Mouse (Mus musculus) forebrain, embryonic 13.5 days (tissue): Measurements from ENCODE around the gene Slc17a4. TPM values are rescaled to one million over a fixed set of nuclear protein-coding genes. Genes with fewer than 3 reads are reported as not detected.
A peak's percentile ranks its signal among the peaks of the same experiment; 100 is the strongest.

ENCODE experiments used
- ATAC-seq: fragments of 200-750 bp; cut with Nextera tagmentation; 2 replicates; pipeline ENCODE4 v1.8.0; 2017
- H3K27ac ChIP-seq: fragments of 300-500 bp; sonication (generic); 2 replicates; pipeline ENCODE4 v1.5.1; 2015; ENCODE audit warnings: inconsistent platforms, mild to moderate bottlenecking, moderate library complexity
- H3K27me3 ChIP-seq: fragments of 300-500 bp; sonication (generic); 2 replicates; pipeline ENCODE4 v1.6.1; 2015; ENCODE audit warnings: mild to moderate bottlenecking, inconsistent platforms
- H3K36me3 ChIP-seq: fragments of 300-500 bp; sonication (generic); 2 replicates; pipeline ENCODE4 v1.6.1; 2015; ENCODE audit warnings: mild to moderate bottlenecking, inconsistent platforms; ENCODE audit not compliant: poor library complexity, severe bottlenecking
- H3K4me1 ChIP-seq: fragments of 300-500 bp; sonication (generic); 2 replicates; pipeline ENCODE4 v1.6.1; 2015; ENCODE audit warnings: inconsistent platforms
- H3K4me2 ChIP-seq: fragments of 300-500 bp; sonication (generic); 2 replicates; pipeline ENCODE4 v1.6.1; 2015; ENCODE audit warnings: inconsistent platforms, mild to moderate bottlenecking, moderate library complexity
- H3K4me3 ChIP-seq: fragments of 300-500 bp; sonication (generic); 2 replicates; pipeline ENCODE4 v1.5.1; 2015; ENCODE audit warnings: mild to moderate bottlenecking, inconsistent platforms
- H3K9ac ChIP-seq: fragments of 300-500 bp; sonication (generic); 2 replicates; pipeline ENCODE4 v1.6.1; 2015; ENCODE audit warnings: mild to moderate bottlenecking, inconsistent platforms
- H3K9me3 ChIP-seq: fragments of 300-500 bp; sonication (generic); replicated peaks from 2 replicates; pipeline ENCODE4 v1.6.1; 2016; ENCODE audit warnings: inconsistent platforms
- WGBS: fragments of 180-500 bp; shearing (Covaris S2); methylation state at CpG from one replicate; pipeline ENCODE4 v1.1.7; 2015; 5-methylcytosine and 5-hydroxymethylcytosine counted together
- polyA plus RNA-seq: library from polyadenylated mRNA; unstranded; fragments of >200 nt; fragmentation: Nextera tagmentation; extraction: Ambion mirVana; gene quantifications from 2 replicates; pipeline ENCODE4 v1.2.1, GENCODE M21; 2015

Gene Slc17a4
- polyA plus RNA-seq, 1 experiment from 2014 or later: not detected

DNA sequence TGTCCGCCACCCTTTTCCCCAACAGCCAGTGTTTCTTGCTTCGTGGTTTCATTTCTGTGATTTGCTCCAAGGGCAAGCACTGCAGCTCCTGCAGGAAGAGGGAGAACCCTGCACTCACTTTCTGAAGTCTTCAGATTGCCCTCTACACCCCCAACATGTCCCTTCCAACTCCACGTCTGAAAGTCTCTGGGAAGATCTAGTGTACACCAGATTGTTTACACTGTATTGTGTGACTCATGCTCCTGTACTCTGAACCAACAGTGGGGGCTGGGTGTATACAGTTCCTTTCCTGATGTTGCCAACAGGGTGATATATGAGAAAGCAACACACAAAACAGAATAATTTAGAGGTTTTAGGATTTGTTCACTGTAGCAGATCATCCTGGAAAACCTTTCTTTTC is 13.8 kb upstream of the Slc17a4 start:
- Histone ChIP-seq H3K9me3 (no peaks in the 10 kb centered on the region), H3K36me3 (no peaks in the 10 kb centered on the region), H3K9ac (no peak overlapping the region), H3K4me1 (no peaks in the 10 kb centered on the region), H3K4me2 (no peak overlapping the region), H3K4me3 (no peak overlapping the region), H3K27me3 (no peaks in the 10 kb centered on the region), H3K27ac (no peak overlapping the region)
- no peak for ATAC-seq
- 73% methylated on average over 3 of the region's 3 CpGs for WGBS

DNA sequence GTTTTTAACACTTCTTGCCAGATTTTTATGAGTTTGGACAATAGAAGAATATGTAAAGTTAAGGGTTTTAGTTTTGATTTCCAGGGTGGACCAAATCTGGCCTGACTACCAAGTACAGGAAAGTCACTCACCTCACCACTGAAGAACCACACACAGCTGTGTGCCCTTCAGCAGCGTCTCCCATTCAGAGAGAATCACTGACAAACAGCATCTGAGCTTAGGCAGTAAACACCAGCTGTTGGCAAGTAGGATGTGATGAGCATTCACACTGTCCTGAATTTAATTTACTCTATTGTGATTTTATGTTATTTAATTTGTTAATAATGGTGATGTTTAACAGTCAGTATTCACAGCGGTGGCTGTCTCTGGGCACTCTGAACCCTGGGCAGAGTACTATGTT is 11.0 kb upstream of the Slc17a4 start:
- H3K4me1 ChIP-seq: no peaks in the 10 kb centered on the region
- no peaks in the 10 kb centered on the region for H3K36me3 ChIP-seq
- ATAC-seq: no peak
- H3K9ac ChIP-seq: no peak overlapping the region
- H3K4me3 ChIP-seq: no peak overlapping the region
- no peak overlapping the region for H3K27ac ChIP-seq
- WGBS: 60% methylated on average over 2 of the region's 2 CpGs
- no peak overlapping the region for H3K4me2 ChIP-seq
- H3K27me3 ChIP-seq: no peaks in the 10 kb centered on the region
- H3K9me3 ChIP-seq: no peaks in the 10 kb centered on the region

DNA sequence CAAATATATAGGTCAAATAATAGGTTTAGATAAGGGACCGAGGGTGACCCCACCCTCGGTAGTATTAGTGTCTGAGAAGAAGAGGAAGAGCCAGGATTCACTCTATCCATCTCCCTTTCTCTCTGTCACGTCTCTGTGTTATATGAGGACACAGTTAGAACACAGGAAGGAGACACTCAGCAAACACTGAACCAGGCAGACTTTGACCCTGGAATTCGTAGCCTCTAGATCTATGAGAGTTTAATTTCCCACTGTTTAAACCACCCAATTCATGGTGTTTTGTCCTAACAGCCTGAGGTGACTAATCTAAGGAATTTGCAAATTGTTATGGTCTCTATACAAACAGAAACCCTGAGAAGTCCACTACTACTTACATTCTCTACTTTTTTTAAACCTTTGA is 2.9 kb upstream of the Slc17a4 start:
- Histone ChIP-seq H3K4me1 (no peaks in the 10 kb centered on the region), H3K9me3 (no peaks in the 10 kb centered on the region), H3K4me3 (no peak overlapping the region), H3K36me3 (no peaks in the 10 kb centered on the region), H3K27ac (no peak overlapping the region), H3K27me3 (no peaks in the 10 kb centered on the region), H3K4me2 (no peak overlapping the region), H3K9ac (no peak overlapping the region)
- ATAC-seq: no peak
- WGBS: 85% methylated on average over 4 of the region's 4 CpGs

DNA sequence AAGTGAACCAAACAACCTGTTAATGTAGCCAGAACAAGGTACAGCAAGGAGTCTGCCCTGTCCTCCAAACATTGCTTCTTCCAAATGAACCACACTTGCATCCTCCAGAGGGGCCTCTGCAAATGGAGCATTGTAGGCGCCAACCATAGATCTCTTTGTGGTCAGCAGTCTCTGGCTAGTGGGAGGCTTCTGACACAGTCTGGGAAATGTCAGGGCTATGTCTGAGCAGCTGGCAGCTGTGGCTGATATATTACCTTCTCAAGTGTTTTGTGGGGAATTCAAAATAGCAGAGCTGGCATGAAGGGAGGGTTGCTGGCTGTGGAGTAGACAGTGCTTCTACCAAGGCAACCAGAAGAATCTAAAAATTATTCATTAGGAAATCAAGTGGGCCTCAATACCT is 1.3 kb upstream of the Slc17a4 start:
- H3K27me3 ChIP-seq: no peaks in the 10 kb centered on the region
- WGBS: 95% methylated on average over 1 of the region's 1 CpGs
- H3K9ac ChIP-seq: no peak overlapping the region

GRCm38 (mm10) chr13:23913791-23914306 is 960 bp downstream of the Slc17a4 start:
- Histone ChIP-seq H3K27ac (no peak overlapping the region), H3K36me3 (no peaks in the 10 kb centered on the region), H3K9me3 (no peaks in the 10 kb centered on the region), H3K4me1 (no peaks in the 10 kb centered on the region), H3K27me3 (no peaks in the 10 kb centered on the region), H3K9ac (no peak overlapping the region), H3K4me3 (no peak overlapping the region), H3K4me2 (no peak overlapping the region)
- 58% methylated on average over 6 of the region's 6 CpGs for WGBS
- ATAC-seq: no peak

More for the DNA sequence above, 1.3 kb upstream of the Slc17a4 start:
- Histone ChIP-seq H3K4me2 (no peak overlapping the region), H3K27ac (no peak overlapping the region), H3K9me3 (no peaks in the 10 kb centered on the region), H3K4me1 (no peaks in the 10 kb centered on the region), H3K36me3 (no peaks in the 10 kb centered on the region), H3K4me3 (no peak overlapping the region)
- ATAC-seq: no peak

GRCm38 (mm10) chr13:23911335-23911734 is 3.5 kb downstream of the Slc17a4 start:
- H3K9ac ChIP-seq: no peak overlapping the region
- H3K4me3 ChIP-seq: no peak overlapping the region
- no peak overlapping the region for H3K4me2 ChIP-seq
- H3K27me3 ChIP-seq: no peaks in the 10 kb centered on the region
- no peaks in the 10 kb centered on the region for H3K36me3 ChIP-seq
- 94% methylated on average over 5 of the region's 5 CpGs for WGBS
- no peak overlapping the region for H3K27ac ChIP-seq
- H3K4me1 ChIP-seq: no peaks in the 10 kb centered on the region
- H3K9me3 ChIP-seq: no peaks in the 10 kb centered on the region
- no peak for ATAC-seq

- H3K27me3 ChIP-seq: no peaks in the 10 kb centered on the region
- WGBS: 86% methylated on average over 5 of the region's 5 CpGs
Measured at GRCm38 (mm10) chr13:23910121-23910520, 4.7 kb downstream of the Slc17a4 start.

DNA sequence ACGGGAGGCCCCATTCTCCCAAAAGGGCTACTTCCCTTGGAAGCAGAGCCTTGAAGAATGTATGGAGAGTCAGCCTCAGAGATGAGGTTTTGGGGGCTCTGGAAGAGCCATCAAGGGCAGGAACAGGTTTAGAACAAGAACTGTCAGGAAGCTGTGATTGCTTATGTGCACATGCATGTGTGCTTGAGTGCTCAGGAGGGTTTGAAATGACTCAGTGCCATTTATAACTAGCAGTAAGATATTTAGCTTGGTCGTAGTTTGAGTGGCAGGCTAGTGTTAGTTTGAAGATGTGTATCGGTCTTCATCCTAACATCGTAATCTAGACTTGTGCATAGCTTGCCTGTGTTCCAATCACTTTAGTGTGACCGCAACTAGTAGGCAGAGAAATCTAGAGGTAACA is 7.9 kb downstream of the Slc17a4 start:
- Histone ChIP-seq H3K36me3 (no peaks in the 10 kb centered on the region), H3K27me3 (no peaks in the 10 kb centered on the region), H3K27ac (no peak overlapping the region), H3K4me2 (no peak overlapping the region), H3K9me3 (no peaks in the 10 kb centered on the region), H3K4me1 (no peaks in the 10 kb centered on the region), H3K4me3 (no peak overlapping the region), H3K9ac (no peak overlapping the region)
- 98% methylated on average over 5 of the region's 5 CpGs for WGBS
- no peak for ATAC-seq

More at GRCm38 (mm10) chr13:23910121-23910520, 4.7 kb downstream of the Slc17a4 start:
- Histone ChIP-seq H3K4me3 (no peak overlapping the region), H3K27ac (no peak overlapping the region), H3K9ac (no peak overlapping the region), H3K4me1 (no peaks in the 10 kb centered on the region), H3K9me3 (no peaks in the 10 kb centered on the region), H3K36me3 (no peaks in the 10 kb centered on the region), H3K4me2 (no peak overlapping the region)
- no peak for ATAC-seq

DNA sequence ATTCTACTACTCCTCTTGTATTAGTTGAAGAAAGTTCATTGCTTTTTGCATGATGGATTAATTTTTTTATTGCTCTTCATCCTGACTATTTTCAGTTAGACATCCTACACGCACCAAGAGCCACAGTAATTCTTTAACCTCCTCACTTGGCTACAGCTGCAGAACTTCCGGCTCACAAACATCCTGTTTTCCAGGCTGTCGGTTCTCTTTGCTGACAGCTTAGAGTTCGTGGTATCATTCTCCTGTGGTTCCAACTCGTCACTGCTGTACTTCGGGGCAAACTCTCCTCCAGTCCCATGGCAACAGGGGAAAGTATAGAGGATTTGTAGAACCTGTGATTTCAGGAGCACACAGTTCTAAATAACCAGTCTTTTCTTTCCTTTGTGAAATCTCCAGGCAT is 16.6 kb downstream of the Slc17a4 start:
- Histone ChIP-seq H3K9ac (no peak overlapping the region), H3K9me3 (no peaks in the 10 kb centered on the region), H3K27ac (no peak overlapping the region), H3K4me1 (peaks cover 2% of the 10 kb centered on the region), H3K4me3 (no peak overlapping the region), H3K36me3 (no peaks in the 10 kb centered on the region), H3K4me2 (no peak overlapping the region), H3K27me3 (no peaks in the 10 kb centered on the region)
- ATAC-seq: no peak
- 48% methylated on average over 6 of the region's 6 CpGs for whole genome bisulfite sequencing

GRCm38 (mm10) chr13:23893269-23893593 is 21.6 kb downstream of the Slc17a4 start:
- Histone ChIP-seq H3K9ac (no peak overlapping the region), H3K27ac (no peak overlapping the region), H3K4me1 (peaks cover 6% of the 10 kb centered on the region), H3K9me3 (no peaks in the 10 kb centered on the region), H3K4me3 (no peak overlapping the region), H3K36me3 (no peaks in the 10 kb centered on the region), H3K27me3 (no peaks in the 10 kb centered on the region), H3K4me2 (no peak overlapping the region)
- peak; percentile 68 for ATAC-seq
- 17% methylated on average over 4 of the region's 4 CpGs for WGBS

GRCm38 (mm10) chr13:23892592-23893268 is 22.1 kb downstream of the Slc17a4 start:
- no peak overlapping the region for H3K4me3 ChIP-seq
- WGBS: 17% methylated on average over 9 of the region's 9 CpGs
- no peak for ATAC-seq

DNA sequence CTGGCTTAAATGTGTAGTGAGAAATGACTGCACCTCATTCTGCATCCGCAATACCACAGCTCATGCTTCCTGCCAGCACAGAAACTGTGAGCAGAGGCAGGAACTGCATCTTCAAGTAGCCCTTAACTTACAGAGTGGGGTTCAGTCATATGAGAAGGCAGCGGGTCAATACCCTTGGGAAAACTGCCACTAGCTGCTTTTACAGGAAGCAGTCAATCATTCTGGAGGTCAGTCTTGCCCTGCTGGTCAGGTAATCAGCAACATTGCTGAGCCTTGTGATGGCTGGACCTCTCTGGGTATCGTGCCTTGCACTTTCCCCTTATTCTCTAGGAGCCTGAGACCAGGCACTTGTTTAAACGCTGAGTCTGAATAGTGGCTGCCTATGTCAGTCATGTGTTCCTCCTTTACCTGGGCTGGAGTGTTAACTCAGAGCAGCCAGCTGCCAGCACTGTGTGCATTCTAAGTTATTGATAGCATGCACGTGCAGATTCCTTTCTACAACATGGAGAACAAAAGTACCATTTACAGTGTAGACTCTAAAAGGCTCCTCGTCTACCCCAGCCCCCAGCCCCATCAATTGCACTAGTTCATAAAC is 25.7 kb downstream of the Slc17a4 start:
- no peak overlapping the region for H3K27ac ChIP-seq
- peaks cover 6% of the 10 kb centered on the region for H3K4me1 ChIP-seq
- no peak for ATAC-seq
- no peak overlapping the region for H3K4me3 ChIP-seq
- H3K9me3 ChIP-seq: no peaks in the 10 kb centered on the region
- WGBS: 76% methylated on average over 6 of the region's 6 CpGs
- H3K4me2 ChIP-seq: no peak overlapping the region
- no peaks in the 10 kb centered on the region for H3K36me3 ChIP-seq
- no peaks in the 10 kb centered on the region for H3K27me3 ChIP-seq
- no peak overlapping the region for H3K9ac ChIP-seq

More at GRCm38 (mm10) chr13:23892592-23893268, 22.1 kb downstream of the Slc17a4 start:
- Histone ChIP-seq H3K27ac (no peak overlapping the region), H3K4me1 (peaks cover 6% of the 10 kb centered on the region), H3K9me3 (no peaks in the 10 kb centered on the region), H3K4me2 (no peak overlapping the region), H3K36me3 (no peaks in the 10 kb centered on the region), H3K9ac (no peak overlapping the region), H3K27me3 (no peaks in the 10 kb centered on the region)
